Mouse (Mus musculus): ENCODE results near the gene Ccdc92b. TPM values are rescaled to one million over a fixed set of nuclear protein-coding genes. Genes with fewer than 3 reads are reported as not detected.

The Ccdc92b gene
- 0.17 and 0.27 TPM in 2 replicates for polyA plus RNA-seq (2012; rRNA removed; ENCODE audit: low replicate concordance)

DNA sequence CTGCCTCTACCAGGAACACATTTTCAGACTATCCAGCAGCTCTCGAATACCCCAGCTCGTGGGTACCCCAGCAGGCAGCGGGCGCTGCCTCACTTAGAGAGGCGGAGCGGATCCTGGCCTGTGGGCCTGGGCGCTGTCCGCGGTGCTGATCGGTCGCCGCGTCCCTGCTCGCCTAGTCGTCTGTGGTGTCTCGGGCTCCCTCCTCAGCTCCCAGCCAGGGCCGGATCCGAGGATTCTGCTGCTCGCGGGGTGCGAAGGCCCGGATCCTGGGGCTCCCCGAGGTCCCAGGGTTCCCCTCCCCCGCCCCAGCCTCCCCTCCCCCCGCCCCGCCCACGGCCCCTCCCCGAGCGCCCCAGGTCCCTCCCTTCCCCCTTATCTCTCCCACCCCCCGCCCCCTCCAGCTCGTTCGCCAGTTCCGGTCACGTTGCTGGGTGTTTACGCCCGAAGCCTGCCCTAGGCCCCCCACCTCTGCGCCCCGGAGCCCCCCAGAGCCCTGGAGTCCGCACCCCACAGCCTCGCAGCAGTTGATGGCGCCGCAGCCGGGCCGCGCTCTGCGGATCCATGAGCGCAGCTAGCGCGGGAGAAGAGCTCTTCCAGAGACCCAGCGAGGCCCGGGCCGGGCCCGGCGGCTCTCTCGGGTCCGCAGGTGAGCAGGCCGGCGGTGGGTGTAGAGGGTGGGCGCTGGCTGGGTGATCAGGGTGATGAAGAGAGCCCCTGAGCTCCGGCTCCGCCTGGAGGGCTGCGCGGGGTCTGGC lies at the start of gene Ccdc92b:
Ccdc92b (plus strand) TSS at position 405 of the 755 bp plus-strand sequence.

DNA sequence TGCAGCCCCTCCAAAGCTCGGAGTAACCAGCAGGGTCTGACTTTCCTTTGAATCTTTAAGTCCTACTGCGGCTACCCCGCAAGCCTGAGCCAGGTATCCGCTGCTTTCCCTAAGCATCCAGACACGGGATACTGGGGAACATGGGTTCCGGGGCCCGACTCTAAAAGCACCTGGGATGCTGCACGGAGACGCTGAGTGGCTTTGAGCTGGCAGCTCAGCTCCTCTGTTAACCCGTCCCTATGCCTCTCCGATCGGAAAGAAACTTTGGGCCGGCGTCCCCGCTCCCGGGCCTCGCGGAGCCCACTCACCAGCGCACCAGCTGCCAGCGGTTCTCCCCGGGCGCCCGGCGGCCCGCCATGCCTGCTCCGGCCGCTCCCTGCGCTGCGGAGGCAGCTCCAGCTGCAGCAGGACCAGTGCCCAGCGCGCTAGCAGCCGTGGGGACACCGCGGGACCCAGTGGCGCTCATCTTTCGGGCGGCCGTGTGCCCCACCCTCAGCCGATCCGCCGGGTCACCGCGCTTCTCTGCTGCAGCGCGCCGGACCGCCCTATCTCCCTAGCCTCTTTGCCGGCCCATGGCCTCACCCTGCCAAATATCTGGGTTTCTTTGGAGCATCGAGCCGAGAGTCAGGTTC lies 8.7 kb upstream of the Ccdc92b start, which contains the start of gene Rap1gap2:
Rap1gap2 (minus strand) TSS at position 371 of the 632 bp plus-strand sequence.

DNA sequence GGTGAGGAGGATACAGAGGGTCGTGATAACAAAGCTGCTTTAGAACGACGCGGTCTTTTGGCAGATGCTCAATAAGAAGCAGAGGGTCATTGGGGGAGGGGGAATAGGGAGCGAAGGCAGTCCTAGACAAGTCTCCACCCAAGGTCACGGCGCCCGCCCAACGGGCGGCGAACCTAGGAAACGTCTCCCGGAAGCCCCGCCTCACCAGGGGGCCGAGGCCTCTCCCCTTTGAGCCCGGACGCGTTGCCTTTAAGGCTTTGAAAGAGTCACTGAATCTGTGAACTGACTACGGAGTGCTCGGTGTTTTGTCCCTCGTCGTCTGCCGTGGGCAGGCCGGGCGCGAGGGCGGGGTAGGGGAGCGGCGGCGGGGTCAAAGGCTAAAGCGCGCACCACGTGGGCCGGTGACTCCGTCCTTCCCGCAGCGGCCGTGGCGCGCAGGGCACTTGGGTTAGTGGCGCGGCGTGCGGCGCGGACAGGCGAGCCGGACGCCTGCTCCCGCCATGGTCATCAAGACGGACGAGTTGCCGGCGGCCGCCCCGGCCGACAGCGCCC lies 29.8 kb downstream of the Ccdc92b start, which contains the start of gene Cluh:
Cluh (plus strand) TSS at position 401 of the 552 bp plus-strand sequence.

Other genes starting within 250 kb of the Ccdc92b start
- gene Rap1gap2, start 8.7 kb upstream of the Ccdc92b start, polyA plus RNA-seq (2012; rRNA removed; ENCODE audit: low replicate concordance): 7.1 and 7.8 TPM in 2 replicates
- 86.0 and 104 TPM in 2 replicates for gene Cluh, start 29.9 kb downstream of the Ccdc92b start, polyA plus RNA-seq (2012; rRNA removed; ENCODE audit: low replicate concordance)
- gene Pafah1b1, start 105.1 kb downstream of the Ccdc92b start, polyA plus RNA-seq (2012; rRNA removed; ENCODE audit: low replicate concordance): 10.8 and 29.6 TPM in 2 replicates
- 3.2 and 3.4 TPM in 2 replicates for gene Mettl16, start 151.2 kb downstream of the Ccdc92b start, polyA plus RNA-seq (2012; rRNA removed; ENCODE audit: low replicate concordance)
- gene Mnt, start 211.3 kb downstream of the Ccdc92b start, polyA plus RNA-seq (2012; rRNA removed; ENCODE audit: low replicate concordance): 16.2 and 36.7 TPM in 2 replicates